Mouse (Mus musculus) liver, embryonic 15.5 days (tissue): ENCODE measurements around the gene Dennd1a. TPM values are rescaled to one million over a fixed set of nuclear protein-coding genes. Genes with fewer than 3 reads are reported as not detected.

Source experiments
- ATAC-seq: fragments of 200-750 bp; cut with Nextera tagmentation; 2 replicates; pipeline ENCODE4 v1.8.0; 2017; ENCODE audit warnings: moderate number of reproducible peaks, mild to moderate bottlenecking, moderate library complexity; ENCODE audit not compliant: insufficient read depth
- H3K27ac ChIP-seq: fragments of 300-500 bp; sonication (generic); replicated peaks from 2 replicates; pipeline ENCODE4 v1.5.1; 2015; ENCODE audit warnings: mild to moderate bottlenecking, inconsistent platforms
- H3K27me3 ChIP-seq: fragments of 300-500 bp; sonication (generic); 2 replicates; pipeline ENCODE4 v1.6.1; 2015; ENCODE audit warnings: mild to moderate bottlenecking, inconsistent platforms
- H3K36me3 ChIP-seq: fragments of 300-500 bp; sonication (generic); replicated peaks from 2 replicates; pipeline ENCODE4 v1.6.1; 2015; ENCODE audit warnings: moderate library complexity, mild to moderate bottlenecking, inconsistent platforms
- H3K4me1 ChIP-seq: fragments of 300-500 bp; sonication (generic); replicated peaks from 2 replicates; pipeline ENCODE4 v1.6.1; 2015; ENCODE audit warnings: inconsistent platforms
- H3K4me2 ChIP-seq: fragments of 300-500 bp; sonication (generic); 2 replicates; pipeline ENCODE4 v1.6.1; 2015; ENCODE audit warnings: moderate library complexity, mild to moderate bottlenecking, inconsistent platforms
- H3K4me3 ChIP-seq: fragments of 300-500 bp; sonication (generic); replicated peaks from 2 replicates; pipeline ENCODE4 v1.5.1; 2015; ENCODE audit warnings: mild to moderate bottlenecking, inconsistent platforms
- H3K9ac ChIP-seq: fragments of 300-500 bp; sonication (generic); 2 replicates; pipeline ENCODE4 v1.6.1; 2015; ENCODE audit warnings: moderate library complexity, mild to moderate bottlenecking, inconsistent platforms
- H3K9me3 ChIP-seq: fragments of 300-500 bp; sonication (generic); replicated peaks from 2 replicates; pipeline ENCODE4 v1.6.1; 2016; ENCODE audit warnings: inconsistent platforms
- WGBS: fragments of 180-500 bp; shearing (Covaris S2); methylation state at CpG from one replicate; pipeline ENCODE4 v1.1.7; 2015; ENCODE audit warnings: mixed read lengths; ENCODE audit not compliant: insufficient replicate concordance; 5-methylcytosine and 5-hydroxymethylcytosine counted together
- polyA plus RNA-seq: library from polyadenylated mRNA; unstranded; fragments of >200 nt; fragmentation: Nextera tagmentation; extraction: Ambion mirVana; gene quantifications from 2 replicates; pipeline ENCODE4 v1.2.1, GENCODE M21; 2015

Dennd1a gene
- polyA plus RNA-seq, 1 experiment from 2014 or later = 9.9 TPM

DNA sequence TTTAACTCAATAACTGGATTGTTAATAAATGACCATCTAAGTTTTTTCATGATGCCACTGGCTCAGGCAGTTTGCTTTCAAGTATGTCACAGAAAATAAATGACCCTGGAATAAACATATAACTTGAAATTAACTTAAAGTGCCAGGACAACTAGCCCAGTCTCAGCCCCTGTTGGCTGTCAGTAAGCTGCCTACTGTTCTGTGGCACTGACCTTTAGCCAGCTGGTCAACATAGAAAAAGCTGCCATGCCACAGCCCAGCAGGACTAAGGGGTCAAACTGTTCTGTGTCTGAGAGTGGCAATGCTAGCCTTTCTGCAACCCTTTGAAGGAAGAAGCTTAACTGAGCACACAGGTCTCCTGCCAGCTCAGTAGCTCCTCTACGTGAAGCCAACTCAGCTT lies 198.8 kb downstream of the Dennd1a start:
- H3K4me1 ChIP-seq = peaks cover 34% of the 10 kb centered on the region
- H3K4me3 ChIP-seq = no peak overlapping the region
- no peaks in the 10 kb centered on the region for H3K27me3 ChIP-seq
- H3K36me3 ChIP-seq = no peaks in the 10 kb centered on the region
- 74% methylated on average over 1 of the region's 1 CpGs for WGBS
- no peak overlapping the region for H3K9ac ChIP-seq
- no peak for ATAC-seq
- no peaks in the 10 kb centered on the region for H3K9me3 ChIP-seq
- no peak overlapping the region for H3K27ac ChIP-seq
- H3K4me2 ChIP-seq = no peak overlapping the region

DNA sequence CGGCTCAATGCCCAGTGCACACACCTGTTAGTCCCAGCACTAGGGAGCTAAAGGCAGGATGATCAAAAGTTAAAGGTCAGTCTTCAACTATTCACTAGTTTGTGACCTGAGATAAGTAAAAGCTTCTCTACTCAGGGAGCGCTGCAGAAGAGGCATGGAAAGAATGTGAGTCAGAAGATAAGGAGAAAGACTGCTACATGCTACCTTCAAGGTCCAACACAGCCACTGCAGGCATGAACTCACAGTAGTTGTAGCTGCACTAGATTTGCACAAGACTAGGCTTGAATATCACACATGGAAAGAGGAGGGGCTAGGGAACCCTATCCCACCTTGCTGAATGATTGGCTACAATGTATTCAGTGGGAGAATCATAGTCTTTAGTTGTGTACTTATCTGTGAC lies 202.1 kb downstream of the Dennd1a start:
- Histone ChIP-seq H3K27ac (no peak overlapping the region), H3K9ac (no peak overlapping the region), H3K27me3 (no peaks in the 10 kb centered on the region), H3K36me3 (no peaks in the 10 kb centered on the region), H3K4me3 (no peak overlapping the region), H3K4me1 (peaks cover 21% of the 10 kb centered on the region), H3K4me2 (no peak overlapping the region), H3K9me3 (no peaks in the 10 kb centered on the region)
- ATAC-seq = peak; percentile 31; the same call in 1 of the 2 replicates
- 30% methylated on average over 2 of the region's 2 CpGs for WGBS

DNA sequence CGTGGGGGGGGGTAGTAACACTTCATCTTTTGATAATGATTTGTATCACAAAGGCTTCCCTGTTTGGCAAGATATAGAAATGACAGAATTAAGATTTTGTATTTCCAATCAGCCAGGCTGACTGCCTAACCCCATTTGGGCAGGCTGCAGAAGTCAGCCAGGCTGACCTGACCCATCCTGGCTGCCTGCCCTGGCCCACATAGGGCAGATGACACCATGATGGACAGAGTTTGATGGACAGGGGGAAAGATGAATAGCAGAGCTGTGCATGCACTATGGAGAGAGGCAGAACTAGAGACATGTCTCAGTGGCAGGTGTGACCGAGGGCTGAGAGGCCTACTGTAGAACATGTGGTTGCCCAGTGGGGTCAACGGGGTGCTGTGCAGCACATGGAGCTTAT lies 203.9 kb downstream of the Dennd1a start:
- no peak overlapping the region for H3K4me2 ChIP-seq
- H3K9ac ChIP-seq = no peak overlapping the region
- no peak for ATAC-seq
- H3K4me1 ChIP-seq = peaks cover 17% of the 10 kb centered on the region
- no peaks in the 10 kb centered on the region for H3K36me3 ChIP-seq
- no peak overlapping the region for H3K27ac ChIP-seq
- H3K27me3 ChIP-seq = no peaks in the 10 kb centered on the region
- no peaks in the 10 kb centered on the region for H3K9me3 ChIP-seq
- H3K4me3 ChIP-seq = no peak overlapping the region
- 61% methylated on average over 3 of the region's 3 CpGs for WGBS

DNA sequence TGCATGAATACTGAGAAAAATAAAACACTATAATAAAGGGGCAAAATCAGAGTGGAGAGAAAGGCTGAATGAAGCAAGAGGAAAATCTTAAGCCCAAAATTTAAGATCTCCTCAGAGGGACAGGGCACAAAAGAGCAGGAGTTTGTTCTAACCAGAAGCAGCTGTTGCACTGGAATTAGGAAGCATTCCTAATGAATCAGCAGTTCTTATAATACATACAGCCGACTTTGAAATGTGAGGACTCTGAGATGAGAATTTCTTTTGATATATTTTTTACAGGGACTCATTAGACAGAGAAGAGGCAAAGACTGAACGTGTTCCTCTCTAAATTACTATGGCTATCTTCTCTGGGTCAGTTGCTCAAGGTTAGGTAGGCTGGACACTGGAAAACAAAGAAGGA lies 212.7 kb downstream of the Dennd1a start:
- no peak overlapping the region for H3K9ac ChIP-seq
- no peaks in the 10 kb centered on the region for H3K9me3 ChIP-seq
- H3K27ac ChIP-seq = no peak overlapping the region
- H3K4me2 ChIP-seq = no peak overlapping the region
- no peaks in the 10 kb centered on the region for H3K27me3 ChIP-seq
- ATAC-seq = no peak
- no peak overlapping the region for H3K4me3 ChIP-seq
- no peaks in the 10 kb centered on the region for H3K36me3 ChIP-seq
- no peaks in the 10 kb centered on the region for H3K4me1 ChIP-seq
- WGBS = 50% methylated on average over 2 of the region's 2 CpGs

DNA sequence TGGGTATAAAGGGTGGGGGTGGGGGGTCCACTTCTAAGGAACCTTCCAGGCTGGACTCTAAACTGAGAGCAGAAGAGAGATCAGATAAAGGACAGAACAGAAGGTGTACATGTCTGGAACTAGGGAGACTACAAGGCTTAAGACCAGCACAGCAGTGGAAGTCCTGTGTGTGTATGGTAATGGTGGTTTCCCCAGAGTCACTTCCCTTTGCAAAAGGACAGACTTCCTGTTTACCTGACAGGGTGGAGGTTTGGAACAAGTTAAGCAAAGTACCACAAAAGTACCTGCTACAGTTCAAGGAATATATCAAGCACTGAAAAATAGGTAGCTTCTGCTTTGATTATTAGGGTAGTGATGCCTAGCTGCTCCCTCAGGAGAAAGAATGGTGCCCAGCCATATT lies 215.1 kb downstream of the Dennd1a start:
- no peak overlapping the region for H3K4me3 ChIP-seq
- H3K4me2 ChIP-seq = no peak overlapping the region
- H3K9me3 ChIP-seq = no peaks in the 10 kb centered on the region
- no peaks in the 10 kb centered on the region for H3K27me3 ChIP-seq
- no peak for ATAC-seq
- peaks cover 6% of the 10 kb centered on the region for H3K4me1 ChIP-seq
- no peak overlapping the region for H3K9ac ChIP-seq
- H3K27ac ChIP-seq = no peak overlapping the region
- no peaks in the 10 kb centered on the region for H3K36me3 ChIP-seq

DNA sequence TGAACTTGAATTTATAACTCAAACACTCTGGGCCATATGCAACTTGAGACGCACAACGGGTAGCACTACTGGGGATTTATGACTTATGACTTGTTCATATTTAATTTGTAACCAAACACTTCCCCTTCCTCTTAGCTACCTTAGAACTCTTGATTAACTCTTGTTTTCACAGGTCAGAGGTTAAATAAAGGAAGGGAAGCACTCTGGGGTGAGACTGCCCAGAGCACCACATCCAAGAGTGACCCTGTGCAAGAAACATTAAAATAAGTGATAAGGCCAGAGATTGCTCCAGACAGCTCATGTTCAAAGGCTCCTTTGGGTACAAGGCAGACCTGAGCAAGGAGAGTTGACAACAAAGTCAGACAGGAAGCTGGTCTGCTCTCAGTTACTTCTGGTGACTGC lies 219.0 kb downstream of the Dennd1a start:
- Histone ChIP-seq H3K9ac (no peak overlapping the region), H3K36me3 (no peaks in the 10 kb centered on the region), H3K4me2 (no peak overlapping the region), H3K27ac (no peak overlapping the region), H3K4me1 (peaks cover 9% of the 10 kb centered on the region), H3K27me3 (no peaks in the 10 kb centered on the region), H3K9me3 (no peaks in the 10 kb centered on the region), H3K4me3 (no peak overlapping the region)
- WGBS = 62% methylated on average over 2 of the region's 2 CpGs
- ATAC-seq = no peak

DNA sequence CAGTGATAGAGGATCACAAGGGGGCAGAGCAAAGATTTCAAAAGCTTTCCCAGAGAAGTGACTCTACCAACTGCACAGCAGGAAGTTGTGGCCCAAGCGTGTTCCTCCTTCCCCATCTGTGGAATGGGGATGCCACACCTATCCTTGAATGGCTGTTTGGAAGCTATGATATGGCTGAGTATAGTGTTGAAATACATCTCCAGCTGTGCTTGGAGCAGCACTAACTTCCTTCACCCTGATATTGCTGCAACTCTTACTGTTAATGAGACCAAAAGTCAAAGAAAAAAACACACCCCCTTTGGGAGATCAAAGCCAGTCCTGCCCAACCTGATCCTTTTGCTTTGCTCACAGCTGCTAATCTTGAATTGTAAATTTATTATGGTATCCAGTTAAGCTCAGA lies 221.3 kb downstream of the Dennd1a start:
- WGBS = 66% methylated on average over 1 of the region's 1 CpGs

DNA sequence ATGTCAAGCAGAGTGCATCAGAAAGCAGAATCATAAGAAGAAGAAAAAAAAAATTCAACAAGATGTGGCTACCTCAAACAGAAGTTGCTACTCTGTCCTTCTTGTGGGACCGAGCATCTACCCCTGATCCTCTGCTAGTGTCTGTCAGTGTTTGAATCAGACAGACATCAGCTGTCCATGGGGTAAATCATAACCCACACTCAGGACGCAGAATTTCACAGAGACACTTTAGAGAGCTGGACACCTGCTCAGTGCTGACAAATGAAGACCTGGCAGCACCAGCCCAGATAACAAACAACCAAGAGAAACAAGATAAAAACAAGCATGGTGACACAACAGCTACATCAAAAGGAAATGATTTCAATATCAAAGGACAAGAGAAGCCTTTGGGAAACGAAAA lies 222.9 kb downstream of the Dennd1a start:
- WGBS = 46% methylated on average over 3 of the region's 3 CpGs
- Histone ChIP-seq H3K4me1 (peaks cover 20% of the 10 kb centered on the region), H3K4me3 (no peak overlapping the region), H3K27me3 (no peaks in the 10 kb centered on the region), H3K4me2 (no peak overlapping the region), H3K36me3 (no peaks in the 10 kb centered on the region), H3K9ac (no peak overlapping the region), H3K27ac (no peak overlapping the region), H3K9me3 (no peaks in the 10 kb centered on the region)
- no peak for ATAC-seq

More for the DNA sequence above, 221.3 kb downstream of the Dennd1a start:
- peaks cover 20% of the 10 kb centered on the region for H3K4me1 ChIP-seq
- no peaks in the 10 kb centered on the region for H3K27me3 ChIP-seq
- H3K9ac ChIP-seq = no peak overlapping the region
- H3K36me3 ChIP-seq = no peaks in the 10 kb centered on the region
- no peak overlapping the region for H3K4me2 ChIP-seq
- H3K4me3 ChIP-seq = no peak overlapping the region
- no peak overlapping the region for H3K27ac ChIP-seq
- H3K9me3 ChIP-seq = no peaks in the 10 kb centered on the region
- ATAC-seq = no peak

DNA sequence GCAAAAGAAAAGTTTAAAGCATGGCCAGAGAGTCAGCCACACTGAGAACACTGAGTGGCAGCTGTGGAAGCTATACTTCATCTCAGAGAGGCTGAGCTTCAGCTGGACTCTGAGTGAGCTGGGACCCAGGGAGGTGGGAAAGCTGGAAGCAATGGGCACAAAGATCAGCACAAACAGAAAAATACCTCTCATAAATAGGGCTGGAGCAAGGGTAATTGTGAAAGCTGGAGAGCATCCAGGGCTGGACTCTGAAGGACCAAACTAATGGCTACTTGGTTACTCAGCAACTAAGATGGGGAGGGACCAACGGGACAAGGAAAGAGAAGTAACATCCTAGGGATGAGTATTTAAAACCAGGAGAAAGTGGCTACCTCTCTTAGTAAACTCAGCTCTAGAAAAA lies 225.0 kb downstream of the Dennd1a start:
- no peak overlapping the region for H3K4me3 ChIP-seq
- no peak overlapping the region for H3K9ac ChIP-seq
- no peaks in the 10 kb centered on the region for H3K27me3 ChIP-seq
- H3K4me2 ChIP-seq = no peak overlapping the region
- no peak for ATAC-seq
- H3K27ac ChIP-seq = no peak overlapping the region
- WGBS = 54% methylated on average over 1 of the region's 1 CpGs
- H3K9me3 ChIP-seq = no peaks in the 10 kb centered on the region
- no peaks in the 10 kb centered on the region for H3K36me3 ChIP-seq
- peaks cover 14% of the 10 kb centered on the region for H3K4me1 ChIP-seq

DNA sequence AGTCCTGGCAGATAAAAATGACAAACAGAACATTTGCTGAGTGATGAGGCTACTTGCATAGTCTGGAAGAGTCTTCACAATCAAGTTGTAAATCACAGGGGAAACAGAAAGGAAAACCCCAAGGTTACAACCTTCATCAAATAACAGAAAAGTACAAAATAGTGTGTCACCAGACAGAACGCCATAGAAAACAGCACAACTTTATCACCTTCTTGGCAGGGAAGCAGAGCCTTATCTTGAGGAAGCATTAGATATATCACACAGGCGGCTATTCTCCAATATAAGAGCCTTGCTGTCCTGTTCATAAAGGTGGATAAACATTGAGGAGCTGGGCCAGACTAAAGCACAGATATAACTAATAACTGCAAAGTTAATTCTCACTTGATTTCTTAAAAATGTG lies 225.7 kb downstream of the Dennd1a start:
- no peak for ATAC-seq
- H3K4me1 ChIP-seq = peaks cover 14% of the 10 kb centered on the region
- no peak overlapping the region for H3K27ac ChIP-seq
- no peak overlapping the region for H3K4me3 ChIP-seq
- no peak overlapping the region for H3K4me2 ChIP-seq
- H3K9me3 ChIP-seq = no peaks in the 10 kb centered on the region
- no peak overlapping the region for H3K9ac ChIP-seq
- whole genome bisulfite sequencing = 12% methylated on average over 2 of the region's 2 CpGs
- H3K36me3 ChIP-seq = no peaks in the 10 kb centered on the region
- no peaks in the 10 kb centered on the region for H3K27me3 ChIP-seq

DNA sequence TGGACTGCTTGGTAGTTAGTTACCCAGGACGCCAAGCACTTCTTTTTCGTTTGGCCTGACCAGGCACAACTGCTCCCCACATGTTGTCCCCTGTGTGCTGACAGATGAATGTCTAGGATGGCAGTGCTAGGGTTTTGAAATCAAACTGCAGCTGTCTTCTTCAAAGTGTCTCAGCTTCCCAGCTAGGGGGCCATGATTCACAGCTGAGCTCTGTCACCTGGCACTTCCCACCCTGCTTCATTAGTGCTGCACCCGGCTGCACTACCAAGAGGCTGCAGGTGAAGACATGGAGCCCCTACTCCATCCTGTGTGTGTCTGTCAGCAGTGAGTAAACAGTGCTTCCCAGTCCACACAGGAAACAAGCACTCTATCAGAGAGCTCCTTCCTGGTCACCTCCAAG lies 234.8 kb downstream of the Dennd1a start:
- Histone ChIP-seq H3K9me3 (no peaks in the 10 kb centered on the region), H3K4me1 (peaks cover 19% of the 10 kb centered on the region; the same call in 1 of the 2 replicates), H3K36me3 (no peaks in the 10 kb centered on the region), H3K27ac (no peak overlapping the region), H3K4me3 (no peak overlapping the region), H3K4me2 (no peak overlapping the region), H3K27me3 (no peaks in the 10 kb centered on the region), H3K9ac (no peak overlapping the region)
- WGBS = 53% methylated on average over 3 of the region's 3 CpGs
- no peak for ATAC-seq

DNA sequence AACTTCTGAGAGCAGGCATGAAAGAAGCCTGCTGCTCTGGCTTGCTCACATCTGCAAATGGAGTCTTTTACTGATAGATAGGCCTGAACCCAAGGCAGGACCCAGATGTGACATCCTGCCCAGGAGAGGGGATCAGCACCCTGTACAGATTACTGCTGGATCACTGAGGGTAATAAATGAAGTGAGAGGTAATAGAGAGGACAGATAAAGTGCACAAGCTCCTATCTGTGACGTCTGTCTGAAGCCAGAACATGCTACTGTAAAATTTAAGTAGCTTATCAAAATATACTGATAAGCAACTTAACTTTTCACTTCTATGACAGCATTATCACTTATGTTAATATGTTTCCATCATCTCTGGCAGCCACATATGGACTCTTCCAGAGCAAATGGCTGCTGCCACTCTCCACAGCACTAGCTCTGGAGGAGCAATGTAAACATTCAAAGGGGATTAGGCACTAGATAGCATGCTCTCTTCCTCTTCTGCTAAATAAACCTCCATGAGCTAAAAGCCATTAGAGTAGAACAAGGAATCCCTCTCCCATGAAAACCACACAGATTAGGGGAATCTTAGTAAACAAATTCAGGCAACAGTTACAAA lies 235.6 kb downstream of the Dennd1a start:
- 14% methylated on average over 1 of the region's 1 CpGs for WGBS
- Histone ChIP-seq H3K4me1 (peaks cover 19% of the 10 kb centered on the region; the same call in 1 of the 2 replicates), H3K27ac (no peak overlapping the region), H3K27me3 (no peaks in the 10 kb centered on the region), H3K36me3 (no peaks in the 10 kb centered on the region), H3K9ac (no peak overlapping the region), H3K9me3 (no peaks in the 10 kb centered on the region), H3K4me2 (no peak overlapping the region), H3K4me3 (no peak overlapping the region)
- ATAC-seq = peak; percentile 40; the same call in 1 of the 2 replicates
